Mouse (Mus musculus) E14TG2a.4 (cell line): ENCODE results near the gene Hoxb7.

Experiments
- H3K27me3 ChIP-seq: 2 replicates; pipeline ENCODE4 v1.6.1; 2014; ENCODE audit warnings: low read length, control low read depth; ENCODE audit not compliant: insufficient read depth
- H3K36me3 ChIP-seq: 2 replicates; pipeline ENCODE4 v1.6.1; 2014; ENCODE audit warnings: low read length, control low read depth; ENCODE audit not compliant: insufficient read depth
- H3K4me1 ChIP-seq: replicated peaks from 2 replicates; pipeline ENCODE4 v1.6.1; 2014; ENCODE audit warnings: low read depth, low read length, control low read depth
- H3K4me3 ChIP-seq: replicated peaks from 2 replicates; pipeline ENCODE4 v1.5.1; 2014; ENCODE audit warnings: mild to moderate bottlenecking, low read length
- H3K9me3 ChIP-seq: 2 replicates; pipeline ENCODE4 v1.6.1; 2014; ENCODE audit warnings: low read length, control low read depth
- CTCF ChIP-seq: conservative IDR thresholded peaks from 2 replicates; pipeline ENCODE4 v1.5.1; 2014; ENCODE audit warnings: low read length
- NANOG ChIP-seq: IDR thresholded peaks from 2 replicates; pipeline ENCODE4 v1.6.1; 2014; ENCODE audit warnings: borderline replicate concordance, low read length, mixed read lengths
- POU5F1 ChIP-seq: IDR thresholded peaks from 2 replicates; pipeline ENCODE4 v1.6.1; 2014; ENCODE audit warnings: low read length, borderline replicate concordance

The Hoxb7 gene

GRCm38 (mm10) chr11:96318368-96319070 lies 32.1 kb downstream of the Hoxb7 start:
- Histone ChIP-seq H3K4me1 (peaks cover 31% of the 10 kb centered on the region), H3K27me3 (peaks cover 98% of the 10 kb centered on the region), H3K4me3 (peak overlapping the region; percentile 70), H3K36me3 (no peaks in the 10 kb centered on the region), H3K9me3 (no peaks in the 10 kb centered on the region)
- TF ChIP-seq POU5F1 (no peak), CTCF (no peak), NANOG (no peak)

- Histone ChIP-seq H3K9me3 (no peaks in the 10 kb centered on the region), H3K27me3 (peaks cover 98% of the 10 kb centered on the region), H3K36me3 (no peaks in the 10 kb centered on the region), H3K4me3 (peak overlapping the region; percentile 70), H3K4me1 (peaks cover 35% of the 10 kb centered on the region)
- TF ChIP-seq NANOG = no peak
- no peak for TF ChIP-seq POU5F1
- no peak for TF ChIP-seq CTCF
Observed at GRCm38 (mm10) chr11:96319071-96319902, 32.9 kb downstream of the Hoxb7 start.

- TF ChIP-seq POU5F1 (no peak), NANOG (no peak), CTCF (no peak)
- Histone ChIP-seq H3K27me3 (peaks cover 98% of the 10 kb centered on the region), H3K36me3 (no peaks in the 10 kb centered on the region)
Observed at GRCm38 (mm10) chr11:96319910-96320309, 33.5 kb downstream of the Hoxb7 start.

GRCm38 (mm10) chr11:96320688-96321087 lies 34.3 kb downstream of the Hoxb7 start:
- H3K36me3 ChIP-seq = no peaks in the 10 kb centered on the region

More at GRCm38 (mm10) chr11:96319910-96320309, 33.5 kb downstream of the Hoxb7 start:
- Histone ChIP-seq H3K4me1 (peaks cover 30% of the 10 kb centered on the region), H3K4me3 (peak overlapping the region; percentile 37; the same call in 1 of the 2 replicates), H3K9me3 (no peaks in the 10 kb centered on the region)

GRCm38 (mm10) chr11:96321846-96322245 lies 35.4 kb downstream of the Hoxb7 start:
- no peaks in the 10 kb centered on the region for H3K9me3 ChIP-seq
- no peak overlapping the region for H3K4me3 ChIP-seq
- peaks cover 98% of the 10 kb centered on the region for H3K27me3 ChIP-seq
- no peak for TF ChIP-seq POU5F1
- no peak for TF ChIP-seq NANOG
- TF ChIP-seq CTCF = no peak
- peaks cover 39% of the 10 kb centered on the region for H3K4me1 ChIP-seq
- H3K36me3 ChIP-seq = no peaks in the 10 kb centered on the region

More at GRCm38 (mm10) chr11:96320688-96321087, 34.3 kb downstream of the Hoxb7 start:
- H3K27me3 ChIP-seq = peaks cover 98% of the 10 kb centered on the region
- TF ChIP-seq CTCF (no peak), NANOG (no peak), POU5F1 (no peak)
- no peaks in the 10 kb centered on the region for H3K9me3 ChIP-seq
- H3K4me1 ChIP-seq = peaks cover 27% of the 10 kb centered on the region
- no peak overlapping the region for H3K4me3 ChIP-seq

- Histone ChIP-seq H3K4me3 (no peak overlapping the region), H3K36me3 (no peaks in the 10 kb centered on the region), H3K4me1 (peaks cover 42% of the 10 kb centered on the region), H3K27me3 (peaks cover 98% of the 10 kb centered on the region), H3K9me3 (no peaks in the 10 kb centered on the region; the same call in 1 of the 2 replicates)
- TF ChIP-seq CTCF (no peak), NANOG (no peak), POU5F1 (no peak)
Observed at GRCm38 (mm10) chr11:96322738-96323137, 36.3 kb downstream of the Hoxb7 start.

- Histone ChIP-seq H3K36me3 (no peaks in the 10 kb centered on the region), H3K9me3 (no peaks in the 10 kb centered on the region; the same call in 1 of the 2 replicates), H3K4me1 (peaks cover 38% of the 10 kb centered on the region), H3K27me3 (peaks cover 98% of the 10 kb centered on the region), H3K4me3 (no peak within 1 kb of the TSS)
- TF ChIP-seq NANOG (no peak), CTCF (no peak), POU5F1 (no peak)
Observed at GRCm38 (mm10) chr11:96323154-96323553, 36.7 kb downstream of the Hoxb7 start, which contains the start of gene Hoxb3. Gene Hoxb3, plus strand, starts transcription at chr11:96323326.

- peaks cover 2% of the 10 kb centered on the region; the same call in 1 of the 2 replicates for H3K9me3 ChIP-seq
- H3K4me3 ChIP-seq = no peak overlapping the region
- no peak for TF ChIP-seq POU5F1
- TF ChIP-seq NANOG = no peak
- TF ChIP-seq CTCF = no peak
- H3K27me3 ChIP-seq = peaks cover 100% of the 10 kb centered on the region
- peaks cover 36% of the 10 kb centered on the region for H3K4me1 ChIP-seq
- no peaks in the 10 kb centered on the region for H3K36me3 ChIP-seq
Observed at GRCm38 (mm10) chr11:96324125-96324524, 37.7 kb downstream of the Hoxb7 start.
